Mouse (Mus musculus) forebrain, embryonic 12.5 days (tissue): ENCODE results near the gene Zzz3. TPM values are rescaled to one million over a fixed set of nuclear protein-coding genes. Genes with fewer than 3 reads are reported as not detected.

ENCODE experiments used
- ATAC-seq: fragments of 200-750 bp; cut with Nextera tagmentation; 2 replicates; pipeline ENCODE4 v1.8.0; 2017; ENCODE audit warnings: moderate TSS enrichment; ENCODE audit not compliant: low FRiP score
- H3K27ac ChIP-seq: fragments of 300-500 bp; sonication (generic); 2 replicates; pipeline ENCODE4 v1.5.1; 2016; ENCODE audit warnings: mild to moderate bottlenecking
- H3K27me3 ChIP-seq: fragments of 300-500 bp; sonication (generic); 2 replicates; pipeline ENCODE4 v1.6.1; 2016; ENCODE audit warnings: mild to moderate bottlenecking
- H3K36me3 ChIP-seq: fragments of 300-500 bp; sonication (generic); replicated peaks from 2 replicates; pipeline ENCODE4 v1.6.1; 2016; ENCODE audit warnings: mild to moderate bottlenecking
- H3K4me1 ChIP-seq: fragments of 300-500 bp; sonication (generic); 2 replicates; pipeline ENCODE4 v1.6.1; 2016
- H3K4me2 ChIP-seq: fragments of 300-500 bp; sonication (generic); 2 replicates; pipeline ENCODE4 v1.6.1; 2016; ENCODE audit warnings: mild to moderate bottlenecking, moderate library complexity
- H3K4me3 ChIP-seq: fragments of 300-500 bp; sonication (generic); replicated peaks from 2 replicates; pipeline ENCODE4 v1.5.1; 2016; ENCODE audit warnings: mild to moderate bottlenecking
- H3K9ac ChIP-seq: fragments of 300-500 bp; sonication (generic); 2 replicates; pipeline ENCODE4 v1.6.1; 2016; ENCODE audit warnings: mild to moderate bottlenecking
- H3K9me3 ChIP-seq: fragments of 300-500 bp; sonication (generic); 2 replicates; pipeline ENCODE4 v1.6.1; 2016
- WGBS: fragments of 180-500 bp; shearing (Covaris S2); methylation state at CpG from one replicate; pipeline ENCODE4 v1.1.7; 2016; 5-methylcytosine and 5-hydroxymethylcytosine counted together
- polyA plus RNA-seq: library from polyadenylated mRNA; unstranded; fragments of >200 nt; fragmentation: Nextera tagmentation; extraction: Ambion mirVana; gene quantifications from 2 replicates; pipeline ENCODE4 v1.2.1, GENCODE M21; 2016

Zzz3 gene
- polyA plus RNA-seq, 1 experiment from 2014 or later: 51.7 TPM

- no peaks in the 10 kb centered on the region for H3K27me3 ChIP-seq
- no peak overlapping the region for H3K27ac ChIP-seq
- 89% methylated on average over 10 of the region's 10 CpGs for WGBS
- H3K4me3 ChIP-seq: no peak overlapping the region
- no peaks in the 10 kb centered on the region for H3K9me3 ChIP-seq
- H3K36me3 ChIP-seq: no peaks in the 10 kb centered on the region
- H3K9ac ChIP-seq: no peak overlapping the region
- no peak for ATAC-seq
- H3K4me1 ChIP-seq: no peaks in the 10 kb centered on the region
- H3K4me2 ChIP-seq: no peak overlapping the region
Observed at GRCm38 (mm10) chr3:152470347-152470746, 75.1 kb downstream of the Zzz3 start.

GRCm38 (mm10) chr3:152472676-152473075, 77.4 kb downstream of the Zzz3 start:
- no peaks in the 10 kb centered on the region; the same call in 1 of the 2 replicates for H3K27me3 ChIP-seq
- ATAC-seq: no peak
- 91% methylated on average over 16 of the region's 16 CpGs for WGBS
- no peaks in the 10 kb centered on the region for H3K9me3 ChIP-seq
- H3K4me3 ChIP-seq: no peak overlapping the region
- no peaks in the 10 kb centered on the region for H3K36me3 ChIP-seq
- H3K4me2 ChIP-seq: no peak overlapping the region
- H3K27ac ChIP-seq: no peak overlapping the region
- no peaks in the 10 kb centered on the region; the same call in 1 of the 2 replicates for H3K4me1 ChIP-seq
- no peak overlapping the region for H3K9ac ChIP-seq

GRCm38 (mm10) chr3:152474582-152475277, 79.5 kb downstream of the Zzz3 start:
- no peaks in the 10 kb centered on the region for H3K36me3 ChIP-seq
- 63% methylated on average over 15 of the region's 15 CpGs for WGBS
- peaks cover 8% of the 10 kb centered on the region for H3K4me1 ChIP-seq
- ATAC-seq: no peak
- no peak overlapping the region for H3K4me3 ChIP-seq
- no peak overlapping the region for H3K4me2 ChIP-seq
- H3K9ac ChIP-seq: no peak overlapping the region
- no peaks in the 10 kb centered on the region; the same call in 1 of the 2 replicates for H3K27me3 ChIP-seq
- H3K9me3 ChIP-seq: no peaks in the 10 kb centered on the region
- H3K27ac ChIP-seq: no peak overlapping the region

GRCm38 (mm10) chr3:152475278-152475669, 80.0 kb downstream of the Zzz3 start:
- Histone ChIP-seq H3K4me3 (no peak overlapping the region), H3K9me3 (no peaks in the 10 kb centered on the region), H3K9ac (no peak overlapping the region), H3K36me3 (no peaks in the 10 kb centered on the region), H3K4me1 (peaks cover 8% of the 10 kb centered on the region), H3K4me2 (no peak overlapping the region), H3K27me3 (no peaks in the 10 kb centered on the region; the same call in 1 of the 2 replicates), H3K27ac (no peak overlapping the region)
- whole genome bisulfite sequencing: 86% methylated on average over 1 of the region's 1 CpGs
- ATAC-seq: no peak

GRCm38 (mm10) chr3:152475894-152476293, 80.6 kb downstream of the Zzz3 start:
- no peaks in the 10 kb centered on the region; the same call in 1 of the 2 replicates for H3K27me3 ChIP-seq
- H3K4me2 ChIP-seq: no peak overlapping the region
- H3K4me1 ChIP-seq: peaks cover 8% of the 10 kb centered on the region
- H3K4me3 ChIP-seq: no peak overlapping the region
- no peak overlapping the region for H3K27ac ChIP-seq
- no peak overlapping the region for H3K9ac ChIP-seq
- H3K36me3 ChIP-seq: no peaks in the 10 kb centered on the region
- ATAC-seq: no peak
- 90% methylated on average over 3 of the region's 3 CpGs for WGBS
- no peaks in the 10 kb centered on the region for H3K9me3 ChIP-seq

GRCm38 (mm10) chr3:152477796-152478527, 82.7 kb downstream of the Zzz3 start:
- Histone ChIP-seq H3K9me3 (no peaks in the 10 kb centered on the region), H3K36me3 (no peaks in the 10 kb centered on the region), H3K4me3 (peak overlapping the region; percentile 38), H3K27ac (no peak overlapping the region), H3K4me2 (peak overlapping the region; percentile 62), H3K9ac (peak overlapping the region; percentile 33), H3K27me3 (no peaks in the 10 kb centered on the region; the same call in 1 of the 2 replicates), H3K4me1 (peaks cover 15% of the 10 kb centered on the region)
- WGBS: 3% methylated on average over 23 of the region's 23 CpGs
- peak; percentile 71 for ATAC-seq

- 3% methylated on average over 11 of the region's 16 CpGs for WGBS
- H3K36me3 ChIP-seq: no peaks in the 10 kb centered on the region
- no peaks in the 10 kb centered on the region; the same call in 1 of the 2 replicates for H3K27me3 ChIP-seq
- no peak overlapping the region for H3K27ac ChIP-seq
- peak; percentile 76 for ATAC-seq
- H3K4me2 ChIP-seq: peak overlapping the region; percentile 62
- peaks cover 16% of the 10 kb centered on the region for H3K4me1 ChIP-seq
- peak overlapping the region; percentile 38 for H3K4me3 ChIP-seq
- H3K9me3 ChIP-seq: no peaks in the 10 kb centered on the region
- peak overlapping the region; percentile 33; the same call in 1 of the 2 replicates for H3K9ac ChIP-seq
Observed at GRCm38 (mm10) chr3:152478599-152479435, 83.5 kb downstream of the Zzz3 start.

GRCm38 (mm10) chr3:152480336-152480735, 85.1 kb downstream of the Zzz3 start:
- no peaks in the 10 kb centered on the region for H3K36me3 ChIP-seq
- WGBS: 95% methylated on average over 6 of the region's 6 CpGs
- no peak overlapping the region for H3K4me2 ChIP-seq
- H3K9ac ChIP-seq: no peak overlapping the region
- H3K9me3 ChIP-seq: no peaks in the 10 kb centered on the region
- no peaks in the 10 kb centered on the region; the same call in 1 of the 2 replicates for H3K27me3 ChIP-seq
- no peak overlapping the region for H3K4me3 ChIP-seq
- no peak for ATAC-seq
- peaks cover 23% of the 10 kb centered on the region for H3K4me1 ChIP-seq
- no peak overlapping the region for H3K27ac ChIP-seq

GRCm38 (mm10) chr3:152482182-152482581, 86.9 kb downstream of the Zzz3 start:
- Histone ChIP-seq H3K4me1 (peaks cover 23% of the 10 kb centered on the region), H3K4me2 (no peak overlapping the region), H3K27ac (no peak overlapping the region), H3K9ac (no peak overlapping the region), H3K27me3 (no peaks in the 10 kb centered on the region; the same call in 1 of the 2 replicates), H3K9me3 (no peaks in the 10 kb centered on the region), H3K4me3 (no peak overlapping the region), H3K36me3 (no peaks in the 10 kb centered on the region)
- 83% methylated on average over 8 of the region's 8 CpGs for WGBS
- no peak for ATAC-seq

- H3K4me1 ChIP-seq: peaks cover 15% of the 10 kb centered on the region
- no peaks in the 10 kb centered on the region for H3K27me3 ChIP-seq
- WGBS: 56% methylated on average over 7 of the region's 7 CpGs
- no peaks in the 10 kb centered on the region for H3K9me3 ChIP-seq
- no peak for ATAC-seq
- no peak overlapping the region for H3K4me3 ChIP-seq
- no peak overlapping the region for H3K9ac ChIP-seq
- H3K36me3 ChIP-seq: no peaks in the 10 kb centered on the region
- H3K4me2 ChIP-seq: no peak overlapping the region
- H3K27ac ChIP-seq: peak overlapping the region; percentile 50; the same call in 1 of the 2 replicates
Observed at GRCm38 (mm10) chr3:152483800-152484199, 88.5 kb downstream of the Zzz3 start.

- Histone ChIP-seq H3K27ac (peak overlapping the region; percentile 50), H3K9me3 (no peaks in the 10 kb centered on the region), H3K27me3 (no peaks in the 10 kb centered on the region), H3K4me3 (no peak overlapping the region), H3K9ac (no peak overlapping the region), H3K4me2 (no peak overlapping the region), H3K4me1 (peaks cover 15% of the 10 kb centered on the region), H3K36me3 (no peaks in the 10 kb centered on the region)
- 64% methylated on average over 6 of the region's 6 CpGs for WGBS
- no peak for ATAC-seq
Observed at GRCm38 (mm10) chr3:152484206-152484605, 88.9 kb downstream of the Zzz3 start.

- Histone ChIP-seq H3K9me3 (no peaks in the 10 kb centered on the region), H3K4me2 (no peak overlapping the region), H3K27me3 (no peaks in the 10 kb centered on the region), H3K4me3 (no peak overlapping the region), H3K36me3 (no peaks in the 10 kb centered on the region), H3K27ac (no peak overlapping the region), H3K9ac (no peak overlapping the region), H3K4me1 (peaks cover 6% of the 10 kb centered on the region)
- WGBS: 87% methylated on average over 4 of the region's 4 CpGs
- ATAC-seq: no peak
Observed at GRCm38 (mm10) chr3:152488964-152489363, 93.7 kb downstream of the Zzz3 start.
